Mouse (Mus musculus): ENCODE results near the gene Dvl1.

DNA sequence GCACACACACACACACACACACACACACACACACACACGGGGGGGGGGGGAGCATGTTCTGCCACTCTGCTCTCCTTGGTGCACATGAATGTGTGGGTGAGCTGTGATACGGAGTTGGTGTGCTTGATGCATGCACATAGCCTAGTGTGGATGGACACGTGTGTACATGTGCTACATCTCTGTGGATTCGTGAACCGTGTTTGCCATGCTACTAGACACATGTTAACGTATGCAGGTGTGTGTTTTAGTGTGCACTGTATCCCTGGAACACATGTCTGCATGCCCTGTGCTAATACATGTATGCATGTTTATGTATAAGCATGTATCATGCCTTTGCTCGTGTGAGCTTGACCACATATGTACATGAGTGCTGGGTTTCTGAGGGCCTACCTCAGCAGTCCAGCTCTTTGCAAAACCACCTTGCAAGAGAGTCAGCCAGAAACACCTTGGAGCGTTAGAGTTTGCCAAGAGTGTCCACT lies 46.0 kb downstream of the Dvl1 start:
- no peak for TF ChIP-seq POLR2A (IDR thresholded peaks at IDR 0.05; ENCODE audit: insufficient read depth, low read depth, low read length)
- TF ChIP-seq CTCF (IDR thresholded peaks at IDR 0.05; ENCODE audit: insufficient read depth, low read depth, low read length): no peak
